Mouse (Mus musculus) liver, embryonic 11.5 days (tissue): ENCODE results near the gene Ifitm2. TPM values are rescaled to one million over a fixed set of nuclear protein-coding genes. Genes with fewer than 3 reads are reported as not detected.

ENCODE experiments used
- ATAC-seq: fragments of 200-750 bp; cut with Nextera tagmentation; replicated peaks from 2 replicates; pipeline ENCODE4 v1.8.0; 2017; ENCODE audit warnings: moderate number of reproducible peaks, mild to moderate bottlenecking, moderate TSS enrichment, moderate library complexity; ENCODE audit not compliant: low FRiP score
- DNase-seq: peaks from one replicate; pipeline ENCODE4 v3.0.0-alpha.2; 2017; ENCODE audit warnings: low spot score
- H3K27ac ChIP-seq: fragments of 300-500 bp; sonication (generic); 2 replicates; pipeline ENCODE4 v1.5.1; 2014; ENCODE audit warnings: mild to moderate bottlenecking, low read depth, low read length, control low read depth
- H3K27me3 ChIP-seq: fragments of 300-500 bp; sonication (generic); replicated peaks from 2 replicates; pipeline ENCODE4 v1.6.1; 2014; ENCODE audit warnings: low read length, mixed read lengths; ENCODE audit not compliant: control insufficient read depth, insufficient read depth
- H3K36me3 ChIP-seq: fragments of 300-500 bp; sonication (generic); 2 replicates; pipeline ENCODE4 v1.6.1; 2014; ENCODE audit warnings: mild to moderate bottlenecking, low read length, moderate library complexity, mixed read lengths; ENCODE audit not compliant: control insufficient read depth, insufficient read depth
- H3K4me1 ChIP-seq: fragments of 300-500 bp; sonication (generic); replicated peaks from 2 replicates; pipeline ENCODE4 v1.6.1; 2014; ENCODE audit warnings: low read length, mixed read lengths; ENCODE audit not compliant: control insufficient read depth, insufficient read depth
- H3K4me2 ChIP-seq: fragments of 300-500 bp; sonication (generic); 2 replicates; pipeline ENCODE4 v1.6.1; 2014; ENCODE audit warnings: mild to moderate bottlenecking, control low read depth, moderate library complexity
- H3K4me3 ChIP-seq: fragments of 300-500 bp; sonication (generic); 2 replicates; pipeline ENCODE4 v1.5.1; 2014; ENCODE audit warnings: low read depth, low read length, control low read depth
- H3K9ac ChIP-seq: fragments of 300-500 bp; sonication (generic); 2 replicates; pipeline ENCODE4 v1.6.1; 2014; ENCODE audit warnings: low read depth, low read length, control low read depth
- H3K9me3 ChIP-seq: fragments of 300-500 bp; sonication (generic); 2 replicates; pipeline ENCODE4 v1.6.1; 2016; ENCODE audit warnings: low read length, inconsistent platforms, mixed read lengths; ENCODE audit not compliant: control insufficient read depth
- WGBS: fragments of 180-500 bp; shearing (Covaris S2); extraction: QIAGEN DNeasy Blood & Tissue Kit; methylation state at CpG from one replicate; pipeline ENCODE4 v1.1.7; 2014; 5-methylcytosine and 5-hydroxymethylcytosine counted together
- polyA plus RNA-seq: library from polyadenylated mRNA; unstranded; fragments of >200 nt; fragmentation: Nextera tagmentation; extraction: Ambion mirVana; gene quantifications from 2 replicates; pipeline ENCODE4 v1.2.1, GENCODE M21; 2014

The Ifitm2 gene
- polyA plus RNA-seq = 478 and 500 TPM in 2 replicates

GRCm38 (mm10) chr7:140955758-140956555 is at the start of gene Ifitm2, which contains the start of gene Gm45717:
Gene Ifitm2 (minus strand): TSS chr7:140955987.
Gene Gm45717 (minus strand): TSS chr7:140955937.
- WGBS = 14% methylated on average over 11 of the region's 11 CpGs
- H3K9ac ChIP-seq = peak within 1 kb of the TSS; percentile 61
- ATAC-seq (peak; percentile 65), DNase-seq (peak; percentile 56)
- H3K4me1 ChIP-seq = peaks cover 12% of the 10 kb centered on the region
- peak within 1 kb of the TSS; percentile 63 for H3K27ac ChIP-seq
- peak within 1 kb of the TSS; percentile 58 for H3K4me3 ChIP-seq
- peak within 1 kb of the TSS; percentile 70 for H3K4me2 ChIP-seq
- H3K36me3 ChIP-seq = no peaks in the 10 kb centered on the region
- no peaks in the 10 kb centered on the region for H3K9me3 ChIP-seq
- no peaks in the 10 kb centered on the region for H3K27me3 ChIP-seq

GRCm38 (mm10) chr7:141003248-141004010 is 47.6 kb upstream of the Ifitm2 start:
- WGBS = 74% methylated on average over 5 of the region's 5 CpGs
- Histone ChIP-seq H3K9ac (no peak overlapping the region), H3K27ac (no peak overlapping the region), H3K4me2 (no peak overlapping the region), H3K27me3 (no peaks in the 10 kb centered on the region), H3K4me3 (no peak overlapping the region), H3K9me3 (no peaks in the 10 kb centered on the region), H3K36me3 (no peaks in the 10 kb centered on the region), H3K4me1 (no peaks in the 10 kb centered on the region; the same call in 1 of the 2 replicates)
- DNase-seq = no peak
- ATAC-seq = no peak

- H3K36me3 ChIP-seq = no peaks in the 10 kb centered on the region
- no peak overlapping the region for H3K4me3 ChIP-seq
- no peak overlapping the region for H3K9ac ChIP-seq
- no peak overlapping the region for H3K4me2 ChIP-seq
- H3K27me3 ChIP-seq = no peaks in the 10 kb centered on the region
- H3K4me1 ChIP-seq = no peaks in the 10 kb centered on the region
- no peak overlapping the region for H3K27ac ChIP-seq
- no peak for DNase-seq
- 72% methylated on average over 15 of the region's 15 CpGs for WGBS
- H3K9me3 ChIP-seq = no peaks in the 10 kb centered on the region
- ATAC-seq = no peak
These were observed 45.3 kb upstream of the Ifitm2 start for GRCm38 (mm10) chr7:141000881-141001708.

- H3K4me2 ChIP-seq = no peak overlapping the region
- no peak overlapping the region for H3K4me3 ChIP-seq
- no peak overlapping the region for H3K9ac ChIP-seq
- ATAC-seq = no peak
- DNase-seq = no peak
- no peak overlapping the region for H3K27ac ChIP-seq
- no peaks in the 10 kb centered on the region for H3K9me3 ChIP-seq
- no peaks in the 10 kb centered on the region for H3K4me1 ChIP-seq
- no peaks in the 10 kb centered on the region for H3K27me3 ChIP-seq
- WGBS = 66% methylated on average over 11 of the region's 11 CpGs
- H3K36me3 ChIP-seq = no peaks in the 10 kb centered on the region
These were observed 43.3 kb upstream of the Ifitm2 start for GRCm38 (mm10) chr7:140998853-140999700.

- Histone ChIP-seq H3K9ac (no peak overlapping the region), H3K36me3 (no peaks in the 10 kb centered on the region), H3K9me3 (no peaks in the 10 kb centered on the region), H3K27me3 (no peaks in the 10 kb centered on the region), H3K27ac (no peak overlapping the region), H3K4me2 (no peak overlapping the region), H3K4me1 (no peaks in the 10 kb centered on the region), H3K4me3 (no peak overlapping the region)
- ATAC-seq = no peak
- DNase-seq = no peak
- WGBS = 39% methylated on average over 1 of the region's 1 CpGs
These were observed 42.0 kb upstream of the Ifitm2 start for GRCm38 (mm10) chr7:140997817-140998216.

GRCm38 (mm10) chr7:140991117-140991689 is 35.4 kb upstream of the Ifitm2 start:
- ATAC-seq (no peak), DNase-seq (no peak)
- Histone ChIP-seq H3K9me3 (no peaks in the 10 kb centered on the region), H3K4me2 (no peak overlapping the region), H3K4me1 (0 out of 2 replicates have a peak, but pooled peaks cover 2% of the 10 kb centered on the region), H3K4me3 (no peak overlapping the region), H3K36me3 (no peaks in the 10 kb centered on the region), H3K9ac (no peak overlapping the region), H3K27me3 (no peaks in the 10 kb centered on the region), H3K27ac (no peak overlapping the region)
- WGBS = 60% methylated on average over 14 of the region's 14 CpGs

- no peak for ATAC-seq
- no peaks in the 10 kb centered on the region for H3K9me3 ChIP-seq
These were observed 34.8 kb upstream of the Ifitm2 start for GRCm38 (mm10) chr7:140990622-140991021.

More at GRCm38 (mm10) chr7:140990622-140991021, 34.8 kb upstream of the Ifitm2 start:
- 0 out of 2 replicates have a peak, but pooled peaks cover 2% of the 10 kb centered on the region for H3K4me1 ChIP-seq
- no peak overlapping the region for H3K4me2 ChIP-seq
- WGBS = 42% methylated on average over 5 of the region's 5 CpGs
- H3K27ac ChIP-seq = no peak overlapping the region
- no peak for DNase-seq
- no peaks in the 10 kb centered on the region for H3K36me3 ChIP-seq
- no peaks in the 10 kb centered on the region for H3K27me3 ChIP-seq
- no peak overlapping the region for H3K4me3 ChIP-seq
- 0 out of 2 replicates have a peak overlapping the region, but pooled peaks have one; percentile 9 for H3K9ac ChIP-seq
